Mouse (Mus musculus) limb, embryonic 15.5 days (tissue): ENCODE results near the gene Stn1. TPM values are rescaled to one million over a fixed set of nuclear protein-coding genes. Genes with fewer than 3 reads are reported as not detected.

Experiments
- ATAC-seq: fragments of 200-750 bp; cut with Nextera tagmentation; 2 replicates; pipeline ENCODE4 v1.8.0; 2017; ENCODE audit warnings: low read depth, moderate TSS enrichment; ENCODE audit not compliant: insufficient number of reproducible peaks, low FRiP score, low TSS enrichment
- H3K27ac ChIP-seq: fragments of 300-500 bp; sonication (generic); 2 replicates; pipeline ENCODE4 v1.5.1; 2015; ENCODE audit warnings: moderate library complexity, mild to moderate bottlenecking, inconsistent platforms
- H3K27me3 ChIP-seq: fragments of 300-500 bp; sonication (generic); 2 replicates; pipeline ENCODE4 v1.6.1; 2015; ENCODE audit warnings: inconsistent platforms
- H3K36me3 ChIP-seq: fragments of 300-500 bp; sonication (generic); 2 replicates; pipeline ENCODE4 v1.6.1; 2015; ENCODE audit warnings: inconsistent platforms
- H3K4me1 ChIP-seq: fragments of 300-500 bp; sonication (generic); 2 replicates; pipeline ENCODE4 v1.6.1; 2015; ENCODE audit warnings: inconsistent platforms
- H3K4me2 ChIP-seq: fragments of 300-500 bp; sonication (generic); 2 replicates; pipeline ENCODE4 v1.6.1; 2015; ENCODE audit warnings: mild to moderate bottlenecking, inconsistent platforms
- H3K4me3 ChIP-seq: fragments of 300-500 bp; sonication (generic); 2 replicates; pipeline ENCODE4 v1.5.1; 2015; ENCODE audit warnings: mild to moderate bottlenecking, inconsistent platforms
- H3K9ac ChIP-seq: fragments of 300-500 bp; sonication (generic); 2 replicates; pipeline ENCODE4 v1.6.1; 2015; ENCODE audit warnings: inconsistent platforms
- H3K9me3 ChIP-seq: fragments of 300-500 bp; sonication (generic); 2 replicates; pipeline ENCODE4 v1.6.1; 2016; ENCODE audit warnings: inconsistent platforms
- WGBS: fragments of 180-500 bp; shearing (Covaris S2); methylation state at CpG from one replicate; pipeline ENCODE4 v1.1.7; 2015; 5-methylcytosine and 5-hydroxymethylcytosine counted together
- polyA plus RNA-seq: library from polyadenylated mRNA; unstranded; fragments of >200 nt; fragmentation: Nextera tagmentation; extraction: Ambion mirVana; gene quantifications from 2 replicates; pipeline ENCODE4 v1.2.1, GENCODE M21; 2015

Gene Stn1
- polyA plus RNA-seq, 1 experiment from 2014 or later: 52.2 TPM

GRCm38 (mm10) chr19:47517570-47517969 is 19.7 kb downstream of the Stn1 start:
- Histone ChIP-seq H3K4me1 (no peaks in the 10 kb centered on the region), H3K4me2 (no peak overlapping the region), H3K9ac (no peak overlapping the region), H3K36me3 (peaks cover 51% of the 10 kb centered on the region), H3K4me3 (no peak overlapping the region), H3K9me3 (no peaks in the 10 kb centered on the region), H3K27me3 (no peaks in the 10 kb centered on the region), H3K27ac (no peak overlapping the region)
- 83% methylated on average over 8 of the region's 8 CpGs for WGBS
- no peak for ATAC-seq

DNA sequence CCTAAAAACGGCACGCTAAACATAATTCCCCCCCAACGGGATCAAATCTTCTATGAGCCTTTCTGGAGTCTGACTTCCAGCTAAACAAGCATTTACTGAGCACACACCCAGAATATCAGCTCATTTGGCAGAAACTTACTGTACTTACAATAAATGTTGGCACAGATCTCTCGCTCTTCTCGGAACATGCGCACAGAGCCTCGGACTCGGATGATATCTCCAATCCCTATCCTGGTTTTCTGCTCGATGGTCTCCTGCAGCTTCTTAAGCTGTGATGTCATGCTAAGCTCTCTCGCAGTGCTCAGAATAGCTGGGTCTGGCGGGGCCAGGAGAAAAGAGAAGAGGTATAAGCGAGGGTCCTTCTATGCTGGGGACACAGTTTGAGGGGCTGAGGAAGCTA is 20.4 kb downstream of the Stn1 start:
- WGBS: 84% methylated on average over 12 of the region's 12 CpGs

GRCm38 (mm10) chr19:47515091-47515490 is 22.2 kb downstream of the Stn1 start:
- no peak for ATAC-seq
- H3K27ac ChIP-seq: 0 out of 2 replicates have a peak overlapping the region, but pooled peaks have one; percentile 33
- H3K9ac ChIP-seq: no peak overlapping the region
- no peaks in the 10 kb centered on the region for H3K27me3 ChIP-seq
- 66% methylated on average over 5 of the region's 5 CpGs for WGBS
- H3K4me1 ChIP-seq: no peaks in the 10 kb centered on the region
- peaks cover 42% of the 10 kb centered on the region for H3K36me3 ChIP-seq
- no peak overlapping the region for H3K4me3 ChIP-seq
- H3K4me2 ChIP-seq: no peak overlapping the region
- no peaks in the 10 kb centered on the region for H3K9me3 ChIP-seq

More for the DNA sequence above, 20.4 kb downstream of the Stn1 start:
- Histone ChIP-seq H3K4me2 (no peak overlapping the region), H3K27me3 (no peaks in the 10 kb centered on the region), H3K4me3 (no peak overlapping the region), H3K9me3 (no peaks in the 10 kb centered on the region), H3K36me3 (peaks cover 46% of the 10 kb centered on the region), H3K27ac (no peak overlapping the region), H3K4me1 (no peaks in the 10 kb centered on the region), H3K9ac (no peak overlapping the region)
- no peak for ATAC-seq

DNA sequence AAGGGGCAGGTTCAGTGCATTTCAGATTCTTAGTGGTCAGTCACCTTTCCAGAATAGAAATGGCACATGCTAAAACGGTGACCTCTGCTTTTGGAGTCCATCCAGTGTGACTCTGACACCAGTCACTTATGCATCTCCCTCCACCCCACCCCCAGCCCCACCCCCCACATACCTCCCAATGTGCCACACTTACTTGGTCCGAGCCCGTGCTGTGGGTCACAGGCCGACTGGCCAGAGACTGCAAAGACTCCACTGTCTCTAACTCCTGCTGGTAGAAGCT is 23.7 kb downstream of the Stn1 start:
- Histone ChIP-seq H3K9ac (no peak overlapping the region), H3K4me3 (no peak overlapping the region), H3K9me3 (no peaks in the 10 kb centered on the region), H3K27ac (no peak overlapping the region), H3K4me1 (peaks cover 4% of the 10 kb centered on the region; the same call in 1 of the 2 replicates), H3K27me3 (no peaks in the 10 kb centered on the region), H3K36me3 (peaks cover 52% of the 10 kb centered on the region), H3K4me2 (no peak overlapping the region)
- WGBS: 78% methylated on average over 4 of the region's 4 CpGs
- ATAC-seq: no peak

- H3K27me3 ChIP-seq: no peaks in the 10 kb centered on the region
- H3K36me3 ChIP-seq: peaks cover 52% of the 10 kb centered on the region
- H3K4me1 ChIP-seq: peaks cover 8% of the 10 kb centered on the region; the same call in 1 of the 2 replicates
- H3K4me2 ChIP-seq: no peak overlapping the region
- no peak overlapping the region for H3K4me3 ChIP-seq
- ATAC-seq: no peak
- no peak overlapping the region for H3K27ac ChIP-seq
- H3K9ac ChIP-seq: no peak overlapping the region
- H3K9me3 ChIP-seq: no peaks in the 10 kb centered on the region
- 80% methylated on average over 21 of the region's 21 CpGs for WGBS
These were observed 24.3 kb downstream of the Stn1 start for GRCm38 (mm10) chr19:47512794-47513617.

DNA sequence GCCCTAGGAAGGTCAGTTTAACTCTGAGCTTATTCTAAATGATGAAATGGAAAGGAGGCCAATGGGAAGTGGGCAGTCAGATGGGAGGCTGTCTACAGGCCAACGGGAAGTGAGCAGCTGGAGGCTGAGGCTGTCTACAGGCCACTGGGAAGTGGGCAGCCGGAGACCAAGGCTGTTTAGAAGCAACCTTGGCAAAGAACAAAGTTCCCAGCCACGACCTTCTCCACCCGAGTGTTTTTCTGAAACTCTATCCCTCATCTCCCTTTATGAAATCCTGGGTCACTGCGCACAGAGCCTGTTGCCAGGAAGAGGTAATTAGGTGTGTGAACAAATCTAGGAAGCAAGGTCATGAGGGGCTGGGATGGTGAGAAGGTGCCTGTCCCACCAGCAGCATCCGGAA is 25.3 kb downstream of the Stn1 start:
- no peak overlapping the region for H3K9ac ChIP-seq
- peaks cover 47% of the 10 kb centered on the region for H3K36me3 ChIP-seq
- no peak overlapping the region for H3K4me3 ChIP-seq
- no peak for ATAC-seq
- 67% methylated on average over 6 of the region's 6 CpGs for WGBS
- H3K27ac ChIP-seq: no peak overlapping the region
- peaks cover 16% of the 10 kb centered on the region for H3K4me1 ChIP-seq
- H3K4me2 ChIP-seq: no peak overlapping the region
- H3K27me3 ChIP-seq: no peaks in the 10 kb centered on the region
- no peaks in the 10 kb centered on the region for H3K9me3 ChIP-seq

DNA sequence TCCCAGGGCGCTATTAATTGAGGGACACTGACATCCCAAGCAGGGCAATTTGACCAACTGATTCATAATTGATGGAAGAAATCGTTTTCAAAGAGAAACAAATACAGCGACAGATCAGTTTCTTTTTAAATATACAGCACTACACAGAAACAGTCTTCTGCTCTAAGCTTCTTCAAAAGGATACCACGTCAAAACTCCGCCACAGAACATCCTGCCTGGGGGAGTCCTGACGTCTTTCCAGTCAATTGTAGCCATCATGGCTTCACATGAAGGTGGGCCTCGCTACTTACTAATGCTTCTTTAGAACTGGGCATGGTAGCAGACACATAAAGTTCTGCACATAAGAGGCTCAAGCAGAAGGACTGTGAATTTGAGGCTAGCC is 26.0 kb downstream of the Stn1 start:
- Histone ChIP-seq H3K9ac (no peak overlapping the region), H3K36me3 (peaks cover 45% of the 10 kb centered on the region), H3K9me3 (no peaks in the 10 kb centered on the region), H3K4me1 (peaks cover 16% of the 10 kb centered on the region), H3K27me3 (no peaks in the 10 kb centered on the region), H3K4me3 (no peak overlapping the region), H3K27ac (peak overlapping the region; percentile 47), H3K4me2 (no peak overlapping the region)
- WGBS: 69% methylated on average over 7 of the region's 7 CpGs
- ATAC-seq: no peak

GRCm38 (mm10) chr19:47510473-47511293 is 26.6 kb downstream of the Stn1 start:
- H3K9ac ChIP-seq: no peak overlapping the region
- H3K4me1 ChIP-seq: peaks cover 16% of the 10 kb centered on the region
- H3K27me3 ChIP-seq: no peaks in the 10 kb centered on the region
- H3K4me2 ChIP-seq: no peak overlapping the region
- 56% methylated on average over 25 of the region's 25 CpGs for WGBS
- ATAC-seq: no peak
- no peak overlapping the region for H3K4me3 ChIP-seq
- peak overlapping the region; percentile 73 for H3K27ac ChIP-seq
- no peaks in the 10 kb centered on the region for H3K9me3 ChIP-seq
- peaks cover 42% of the 10 kb centered on the region for H3K36me3 ChIP-seq

DNA sequence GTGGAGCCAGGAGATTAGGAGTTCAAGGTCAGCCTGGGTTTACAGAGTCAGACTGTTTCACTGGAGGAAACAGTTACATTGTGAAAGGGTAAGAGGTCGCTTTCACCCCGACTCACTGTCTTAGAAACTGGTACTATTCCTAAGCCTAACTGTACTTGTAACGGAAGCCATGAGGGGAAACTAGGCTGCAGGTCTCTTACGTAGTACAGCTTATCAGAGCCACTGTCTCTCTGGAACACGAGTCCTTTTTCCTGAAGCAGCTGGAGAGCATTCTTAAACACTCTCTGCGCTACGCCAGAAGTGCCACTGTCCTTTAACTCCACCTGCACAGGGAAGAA is 27.2 kb downstream of the Stn1 start:
- H3K36me3 ChIP-seq: peaks cover 42% of the 10 kb centered on the region
- WGBS: 76% methylated on average over 7 of the region's 7 CpGs
- H3K27me3 ChIP-seq: no peaks in the 10 kb centered on the region
- no peak overlapping the region for H3K4me3 ChIP-seq
- peak overlapping the region; percentile 73 for H3K27ac ChIP-seq
- no peak overlapping the region for H3K9ac ChIP-seq
- peaks cover 16% of the 10 kb centered on the region for H3K4me1 ChIP-seq
- H3K4me2 ChIP-seq: no peak overlapping the region
- H3K9me3 ChIP-seq: no peaks in the 10 kb centered on the region
- ATAC-seq: no peak

DNA sequence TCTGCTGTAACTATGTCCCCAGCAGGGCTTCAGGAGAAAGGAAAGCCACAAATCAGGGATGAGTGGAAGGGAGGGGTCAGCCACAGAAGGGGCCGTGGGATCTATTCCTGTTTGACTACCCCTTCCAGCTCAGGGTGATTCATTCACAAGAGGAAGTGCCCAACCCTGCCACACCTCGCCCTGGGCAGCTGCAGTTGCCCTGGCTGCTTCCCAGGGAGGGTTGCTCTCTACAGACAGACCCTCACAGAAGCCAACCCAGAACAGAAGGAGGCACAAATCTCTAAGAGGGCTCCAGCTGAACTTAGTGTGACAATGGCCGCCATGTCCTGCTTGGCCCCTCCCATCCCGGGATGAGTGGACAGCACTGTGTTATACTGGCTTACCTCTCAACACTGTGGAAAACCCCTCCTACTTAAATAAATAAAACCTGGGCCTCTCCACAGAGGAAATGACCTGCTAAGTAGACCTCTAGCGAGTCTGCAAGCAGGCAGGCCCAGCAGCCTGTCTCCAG is 28.5 kb downstream of the Stn1 start:
- Histone ChIP-seq H3K27me3 (no peaks in the 10 kb centered on the region), H3K4me1 (peaks cover 16% of the 10 kb centered on the region), H3K9ac (no peak overlapping the region), H3K9me3 (no peaks in the 10 kb centered on the region), H3K36me3 (peaks cover 33% of the 10 kb centered on the region), H3K4me2 (no peak overlapping the region), H3K4me3 (no peak overlapping the region), H3K27ac (peak overlapping the region; percentile 57)
- ATAC-seq: 0 out of 2 replicates have a peak, but pooled peaks have one; percentile 7
- 60% methylated on average over 5 of the region's 5 CpGs for WGBS

DNA sequence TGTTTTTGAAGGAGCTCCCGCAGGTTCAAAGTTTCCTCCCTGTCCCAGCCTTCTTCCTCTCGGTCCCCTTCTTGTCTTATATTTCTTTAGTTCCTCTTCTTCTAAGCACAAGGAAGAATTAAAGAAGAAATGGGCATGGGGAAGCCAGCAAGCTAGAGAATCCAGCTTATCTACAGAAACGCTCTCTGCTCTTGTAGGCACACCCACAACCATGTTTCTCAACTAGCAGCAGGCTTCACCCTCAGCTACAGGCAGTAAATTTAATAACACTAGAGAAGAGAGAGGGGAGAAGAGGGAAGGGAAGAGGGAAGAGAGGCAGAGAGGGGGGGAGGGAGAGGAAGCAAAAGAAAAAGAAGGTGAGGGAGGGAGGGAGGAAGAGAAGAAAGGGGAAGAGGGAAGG is 29.1 kb downstream of the Stn1 start:
- peaks cover 16% of the 10 kb centered on the region for H3K4me1 ChIP-seq
- H3K27me3 ChIP-seq: no peaks in the 10 kb centered on the region
- no peak overlapping the region for H3K9ac ChIP-seq
- WGBS: 70% methylated on average over 3 of the region's 3 CpGs
- H3K9me3 ChIP-seq: no peaks in the 10 kb centered on the region
- H3K27ac ChIP-seq: peak overlapping the region; percentile 62
- no peak overlapping the region for H3K4me3 ChIP-seq
- H3K4me2 ChIP-seq: no peak overlapping the region
- peaks cover 30% of the 10 kb centered on the region for H3K36me3 ChIP-seq
- no peak for ATAC-seq
